Mouse (Mus musculus) small intestine, adult 2 months (tissue): ENCODE results near the gene Dapk2.

ENCODE experiments used
- CTCF ChIP-seq: fragments of 200-500 bp; IDR thresholded peaks from 2 replicates; pipeline ENCODE4 v1.5.1; 2012; ENCODE audit warnings: low read depth, mild to moderate bottlenecking, control low read depth, inconsistent platforms, low read length, moderate library complexity, mixed read lengths; ENCODE audit not compliant: insufficient replicate concordance, insufficient read length; ENCODE audit errors: extremely low read depth
- POLR2A ChIP-seq: fragments of 200-500 bp; IDR thresholded peaks from 2 replicates; pipeline ENCODE4 v1.6.1; 2012; ENCODE audit warnings: low read depth, mild to moderate bottlenecking, control low read depth, inconsistent platforms, low read length, moderate library complexity

- TF ChIP-seq POLR2A (no peak), CTCF (no peak)
These were observed 42.4 kb downstream of the Dapk2 start for GRCm38 (mm10) chr9:66200411-66200789.
